17 mouse cellular contexts compared by ENCODE assay signal in genomic region chr6:90557077-90557476, GRCm38 (mm10).
"Had no signal": no experiment of that assay in that cellular context is flagged by ENCODE, and none has a peak within 500 bp of the region (broad histone marks: within the 10 kb centered on the region; RNA-seq: fewer than 3 reads in every experiment).

No protein-coding gene starts in this region.

- H3K4me2 ChIP-seq: lung, embryonic 14.5 days; midbrain, embryonic 12.5 days; neural tube, embryonic 13.5 days; neural tube, embryonic 15.5 days had no signal

- H3K4me3 ChIP-seq: midbrain, embryonic 10.5 days; midbrain, embryonic 12.5 days; myocyte; neural tube, embryonic 13.5 days; neural tube, embryonic 15.5 days had no signal

- H3K27me3 ChIP-seq: midbrain, embryonic 12.5 days; neural tube, embryonic 13.5 days; neural tube, embryonic 15.5 days had no signal

- H3K9me3 ChIP-seq: midbrain, embryonic 10.5 days; midbrain, embryonic 12.5 days; neural tube, embryonic 13.5 days; neural tube, embryonic 15.5 days had no signal

- H3K9ac ChIP-seq: lung, embryonic 14.5 days; midbrain, embryonic 12.5 days; neural tube, embryonic 13.5 days; neural tube, embryonic 15.5 days had no signal

- H3K27ac ChIP-seq: midbrain, embryonic 10.5 days; midbrain, embryonic 12.5 days; neural tube, embryonic 13.5 days; neural tube, embryonic 15.5 days had no signal

- ATAC-seq: midbrain, embryonic 16.5 days had no signal

- H3K36me3 ChIP-seq: midbrain, embryonic 10.5 days; midbrain, embryonic 12.5 days; neural tube, embryonic 13.5 days; neural tube, embryonic 15.5 days had no signal

- DNase-seq: lung, embryonic 14.5 days; lung, postnatal 10 days; midbrain, embryonic 14.5 days; retina, postnatal 1 day; right cerebral cortex, adult 18-20 months; right cerebral cortex, postnatal 25 days; right cerebral cortex, postnatal 4 days; spleen, adult 18-20 months; thymus, adult 18-20 months; thymus, postnatal 25 days; thymus, postnatal 4 days had no signal
